ENCODE assay signal across 12 mouse cellular contexts in genomic region chr16:12685816-12686215, GRCm38 (mm10).
"Had no signal": no experiment of that assay in that cellular context is flagged by ENCODE, and none has a peak within 500 bp of the region (broad histone marks: within the 10 kb centered on the region; RNA-seq: fewer than 3 reads in every experiment).

No protein-coding gene starts in this region.

- H3K36me3 ChIP-seq: limb, embryonic 15.5 days; liver, embryonic 12.5 days; midbrain, embryonic 10.5 days; neural tube, embryonic 13.5 days had no signal

- H3K9me3 ChIP-seq: limb, embryonic 15.5 days; liver, embryonic 12.5 days; midbrain, embryonic 10.5 days; neural tube, embryonic 13.5 days had no signal

- DNase-seq: kidney, adult 8-10 months; kidney, postnatal 25 days; retina, postnatal 1 day; right cerebral cortex, postnatal 4 days; spleen, adult 18-20 months; thymus, adult 18-20 months; thymus, postnatal 14 days had no signal

- H3K4me2 ChIP-seq: limb, embryonic 15.5 days; liver, embryonic 12.5 days; neural tube, embryonic 13.5 days had no signal

- H3K4me3 ChIP-seq: limb, embryonic 15.5 days; liver, embryonic 12.5 days; midbrain, embryonic 10.5 days; neural tube, embryonic 13.5 days had no signal

- H3K9ac ChIP-seq: limb, embryonic 15.5 days; liver, embryonic 12.5 days; neural tube, embryonic 13.5 days had no signal

- H3K27ac ChIP-seq: limb, embryonic 15.5 days; liver, embryonic 12.5 days; midbrain, embryonic 10.5 days; neural tube, embryonic 13.5 days had no signal

- ATAC-seq: liver, embryonic 12.5 days; midbrain, embryonic 16.5 days had no signal

- H3K4me1 ChIP-seq: limb, embryonic 15.5 days; liver, embryonic 12.5 days; midbrain, embryonic 10.5 days; neural tube, embryonic 13.5 days had no signal

- H3K27me3 ChIP-seq: limb, embryonic 15.5 days; liver, embryonic 12.5 days; neural tube, embryonic 13.5 days had no signal
